Mouse (Mus musculus) E14TG2a.4 (cell line): ENCODE results near the gene Rnf217.

Experiments used
- H3K27me3 ChIP-seq: 2 replicates; pipeline ENCODE4 v1.6.1; 2014; ENCODE audit warnings: low read length, control low read depth; ENCODE audit not compliant: insufficient read depth
- H3K36me3 ChIP-seq: 2 replicates; pipeline ENCODE4 v1.6.1; 2014; ENCODE audit warnings: low read length, control low read depth; ENCODE audit not compliant: insufficient read depth
- H3K4me1 ChIP-seq: replicated peaks from 2 replicates; pipeline ENCODE4 v1.6.1; 2014; ENCODE audit warnings: low read depth, low read length, control low read depth
- H3K4me3 ChIP-seq: replicated peaks from 2 replicates; pipeline ENCODE4 v1.5.1; 2014; ENCODE audit warnings: mild to moderate bottlenecking, low read length
- H3K9me3 ChIP-seq: 2 replicates; pipeline ENCODE4 v1.6.1; 2014; ENCODE audit warnings: low read length, control low read depth
- CTCF ChIP-seq: conservative IDR thresholded peaks from 2 replicates; pipeline ENCODE4 v1.5.1; 2014; ENCODE audit warnings: low read length
- NANOG ChIP-seq: IDR thresholded peaks from 2 replicates; pipeline ENCODE4 v1.6.1; 2014; ENCODE audit warnings: borderline replicate concordance, low read length, mixed read lengths
- POU5F1 ChIP-seq: IDR thresholded peaks from 2 replicates; pipeline ENCODE4 v1.6.1; 2014; ENCODE audit warnings: low read length, borderline replicate concordance

The Rnf217 gene

GRCm38 (mm10) chr10:31580722-31581121, 28.3 kb downstream of the Rnf217 start:
- H3K9me3 ChIP-seq = no peaks in the 10 kb centered on the region
- TF ChIP-seq POU5F1 (no peak), CTCF (no peak), NANOG (no peak)
- no peak overlapping the region for H3K4me3 ChIP-seq
- no peaks in the 10 kb centered on the region for H3K4me1 ChIP-seq
- H3K36me3 ChIP-seq = no peaks in the 10 kb centered on the region
- H3K27me3 ChIP-seq = no peaks in the 10 kb centered on the region

- Histone ChIP-seq H3K9me3 (no peaks in the 10 kb centered on the region), H3K36me3 (no peaks in the 10 kb centered on the region), H3K4me1 (no peaks in the 10 kb centered on the region), H3K27me3 (no peaks in the 10 kb centered on the region), H3K4me3 (no peak overlapping the region)
- no peak for TF ChIP-seq NANOG
- TF ChIP-seq CTCF = no peak
- no peak for TF ChIP-seq POU5F1
These were observed 28.9 kb downstream of the Rnf217 start for GRCm38 (mm10) chr10:31580073-31580472.

- no peak for TF ChIP-seq CTCF
- no peak for TF ChIP-seq POU5F1
- TF ChIP-seq NANOG = no peak
- no peaks in the 10 kb centered on the region for H3K27me3 ChIP-seq
- H3K4me1 ChIP-seq = no peaks in the 10 kb centered on the region
- H3K9me3 ChIP-seq = no peaks in the 10 kb centered on the region
- H3K4me3 ChIP-seq = no peak overlapping the region
- H3K36me3 ChIP-seq = no peaks in the 10 kb centered on the region
These were observed 35.7 kb downstream of the Rnf217 start for GRCm38 (mm10) chr10:31573267-31573666.

GRCm38 (mm10) chr10:31557311-31557710, 51.7 kb downstream of the Rnf217 start:
- no peaks in the 10 kb centered on the region for H3K4me1 ChIP-seq
- no peaks in the 10 kb centered on the region for H3K9me3 ChIP-seq
- no peaks in the 10 kb centered on the region for H3K27me3 ChIP-seq
- no peak for TF ChIP-seq POU5F1
- no peak for TF ChIP-seq NANOG
- H3K4me3 ChIP-seq = no peak overlapping the region
- no peaks in the 10 kb centered on the region for H3K36me3 ChIP-seq

GRCm38 (mm10) chr10:31555433-31555960, 53.5 kb downstream of the Rnf217 start:
- H3K9me3 ChIP-seq = no peaks in the 10 kb centered on the region
- H3K36me3 ChIP-seq = no peaks in the 10 kb centered on the region
- no peak overlapping the region for H3K4me3 ChIP-seq
- H3K4me1 ChIP-seq = no peaks in the 10 kb centered on the region
- no peaks in the 10 kb centered on the region for H3K27me3 ChIP-seq
- TF ChIP-seq NANOG (no peak), CTCF (no peak), POU5F1 (no peak)

- Histone ChIP-seq H3K36me3 (no peaks in the 10 kb centered on the region), H3K4me1 (no peaks in the 10 kb centered on the region), H3K27me3 (no peaks in the 10 kb centered on the region), H3K9me3 (no peaks in the 10 kb centered on the region), H3K4me3 (no peak overlapping the region)
- no peak for TF ChIP-seq POU5F1
- TF ChIP-seq NANOG = no peak
- no peak for TF ChIP-seq CTCF
These were observed 55.7 kb downstream of the Rnf217 start for GRCm38 (mm10) chr10:31553302-31553701.

- no peak overlapping the region for H3K4me3 ChIP-seq
- TF ChIP-seq POU5F1 (no peak), CTCF (no peak), NANOG (no peak)
- H3K27me3 ChIP-seq = no peaks in the 10 kb centered on the region
- H3K9me3 ChIP-seq = no peaks in the 10 kb centered on the region
- no peaks in the 10 kb centered on the region for H3K4me1 ChIP-seq
- no peaks in the 10 kb centered on the region for H3K36me3 ChIP-seq
These were observed 57.1 kb downstream of the Rnf217 start for GRCm38 (mm10) chr10:31551850-31552249.

GRCm38 (mm10) chr10:31551362-31551761, 57.6 kb downstream of the Rnf217 start:
- Histone ChIP-seq H3K36me3 (no peaks in the 10 kb centered on the region), H3K27me3 (no peaks in the 10 kb centered on the region), H3K9me3 (no peaks in the 10 kb centered on the region), H3K4me3 (no peak overlapping the region), H3K4me1 (no peaks in the 10 kb centered on the region)
- TF ChIP-seq CTCF (no peak), POU5F1 (no peak), NANOG (no peak)

GRCm38 (mm10) chr10:31547156-31547555, 61.8 kb downstream of the Rnf217 start:
- no peaks in the 10 kb centered on the region for H3K4me1 ChIP-seq
- no peaks in the 10 kb centered on the region for H3K36me3 ChIP-seq
- TF ChIP-seq POU5F1 (no peak), CTCF (no peak), NANOG (no peak)
- H3K9me3 ChIP-seq = no peaks in the 10 kb centered on the region
- no peak overlapping the region for H3K4me3 ChIP-seq
- H3K27me3 ChIP-seq = no peaks in the 10 kb centered on the region
